Mouse (Mus musculus) midbrain, postnatal 0 days (tissue): Measurements from ENCODE around the gene Kat14. TPM values are rescaled to one million over a fixed set of nuclear protein-coding genes. Genes with fewer than 3 reads are reported as not detected.
A peak's percentile ranks its signal among the peaks of the same experiment; 100 is the strongest.

Experiments
- ATAC-seq: fragments of 200-750 bp; cut with Nextera tagmentation; 2 replicates; pipeline ENCODE4 v1.8.0; 2017; ENCODE audit warnings: moderate number of reproducible peaks, mild to moderate bottlenecking, moderate TSS enrichment, moderate library complexity; ENCODE audit not compliant: low FRiP score
- DNase-seq: peaks from one replicate; pipeline ENCODE4 v3.0.0-alpha.2; 2015; ENCODE audit warnings: low spot score
- H3K27ac ChIP-seq: fragments of 300-500 bp; sonication (generic); 2 replicates; pipeline ENCODE4 v1.5.1; 2014; ENCODE audit warnings: low read depth, mild to moderate bottlenecking, low read length, mixed read lengths
- H3K27me3 ChIP-seq: fragments of 300-500 bp; sonication (generic); 2 replicates; pipeline ENCODE4 v1.6.1; 2014; ENCODE audit warnings: low read length, control low read depth, mixed read lengths; ENCODE audit not compliant: insufficient read depth
- H3K36me3 ChIP-seq: fragments of 300-500 bp; sonication (generic); 2 replicates; pipeline ENCODE4 v1.6.1; 2014; ENCODE audit warnings: low read length, control low read depth, mixed read lengths; ENCODE audit not compliant: insufficient read depth
- H3K4me1 ChIP-seq: fragments of 300-500 bp; sonication (generic); 2 replicates; pipeline ENCODE4 v1.6.1; 2014; ENCODE audit warnings: mild to moderate bottlenecking, control low read depth, antibody characterized with exemption, low read length, mixed read lengths; ENCODE audit not compliant: insufficient read depth
- H3K4me2 ChIP-seq: fragments of 300-500 bp; sonication (generic); 2 replicates; pipeline ENCODE4 v1.6.1; 2014; ENCODE audit warnings: low read depth, mild to moderate bottlenecking, low read length, mixed read lengths; ENCODE audit not compliant: poor library complexity, severe bottlenecking
- H3K4me3 ChIP-seq: fragments of 300-500 bp; sonication (generic); 2 replicates; pipeline ENCODE4 v1.5.1; 2014; ENCODE audit warnings: low read depth, mild to moderate bottlenecking, low read length, moderate library complexity
- H3K9ac ChIP-seq: fragments of 300-500 bp; sonication (generic); replicated peaks from 2 replicates; pipeline ENCODE4 v1.6.1; 2014; ENCODE audit warnings: mild to moderate bottlenecking, low read length, moderate library complexity, mixed read lengths; ENCODE audit not compliant: poor library complexity, severe bottlenecking
- H3K9me3 ChIP-seq: fragments of 300-500 bp; sonication (generic); 2 replicates; pipeline ENCODE4 v1.6.1; 2016; ENCODE audit warnings: low read length, control low read depth
- CTCF ChIP-seq: IDR thresholded peaks from 2 replicates; pipeline ENCODE4 v1.5.1; 2016; ENCODE audit warnings: antibody characterized with exemption, mild to moderate bottlenecking
- WGBS: fragments of 180-500 bp; shearing (Covaris S2); extraction: QIAGEN DNeasy Blood & Tissue Kit; methylation state at CpG from one replicate; pipeline ENCODE4 v1.1.7; 2014; 5-methylcytosine and 5-hydroxymethylcytosine counted together
- polyA plus RNA-seq: library from polyadenylated mRNA; unstranded; fragments of >200 nt; fragmentation: Nextera tagmentation; extraction: Ambion mirVana; gene quantifications from 2 replicates; pipeline ENCODE4 v1.2.1, GENCODE M21; 2015
- total RNA-seq: library from RNA; depleted of rRNA; stranded (reverse); fragments of >200 nt; gene quantifications from 2 replicates; pipeline ENCODE4 v1.2.3, GENCODE M21; 2014

The Kat14 gene
- total and polyA plus RNA-seq, 2 experiments from 2014 or later, result 19.2 to 37.7 TPM

DNA sequence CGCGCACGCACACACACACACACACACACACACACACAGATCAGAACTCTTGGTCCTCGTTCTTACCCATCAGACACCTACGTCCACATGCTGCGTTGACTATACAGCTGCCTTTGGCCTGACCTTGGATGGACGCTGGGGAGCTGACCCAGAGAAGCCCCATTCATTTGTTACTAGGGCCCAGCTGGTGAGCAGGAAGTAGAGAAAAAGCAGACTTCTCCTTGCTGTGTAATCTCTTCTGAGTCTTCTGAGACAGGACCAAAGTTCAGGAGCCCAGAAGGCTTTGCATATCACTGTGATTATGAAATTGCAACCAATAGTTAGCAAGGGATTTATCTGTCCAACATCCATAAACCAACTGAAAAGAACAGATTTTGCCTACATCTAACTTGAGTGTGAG, 60.4 kb downstream of the Kat14 start:
- ATAC-seq (no peak), DNase-seq (no peak)
- no peak overlapping the region for H3K4me3 ChIP-seq
- no peaks in the 10 kb centered on the region for H3K27me3 ChIP-seq
- H3K4me1 ChIP-seq, result no peaks in the 10 kb centered on the region
- 85% methylated on average over 7 of the region's 7 CpGs for WGBS
- no peaks in the 10 kb centered on the region for H3K9me3 ChIP-seq
- TF ChIP-seq CTCF, result no peak
- H3K9ac ChIP-seq, result no peak overlapping the region
- H3K36me3 ChIP-seq, result no peaks in the 10 kb centered on the region
- no peak overlapping the region for H3K27ac ChIP-seq
- no peak overlapping the region for H3K4me2 ChIP-seq

GRCm38 (mm10) chr2:144431286-144431825, 62.6 kb downstream of the Kat14 start:
- no peak overlapping the region for H3K4me2 ChIP-seq
- H3K4me1 ChIP-seq, result no peaks in the 10 kb centered on the region
- H3K9me3 ChIP-seq, result no peaks in the 10 kb centered on the region
- H3K27me3 ChIP-seq, result no peaks in the 10 kb centered on the region
- no peak for ATAC-seq
- no peaks in the 10 kb centered on the region for H3K36me3 ChIP-seq
- no peak overlapping the region for H3K9ac ChIP-seq
- no peak overlapping the region for H3K4me3 ChIP-seq
- DNase-seq, result no peak
- WGBS, result 80% methylated on average over 5 of the region's 5 CpGs
- TF ChIP-seq CTCF, result no peak
- H3K27ac ChIP-seq, result no peak overlapping the region

DNA sequence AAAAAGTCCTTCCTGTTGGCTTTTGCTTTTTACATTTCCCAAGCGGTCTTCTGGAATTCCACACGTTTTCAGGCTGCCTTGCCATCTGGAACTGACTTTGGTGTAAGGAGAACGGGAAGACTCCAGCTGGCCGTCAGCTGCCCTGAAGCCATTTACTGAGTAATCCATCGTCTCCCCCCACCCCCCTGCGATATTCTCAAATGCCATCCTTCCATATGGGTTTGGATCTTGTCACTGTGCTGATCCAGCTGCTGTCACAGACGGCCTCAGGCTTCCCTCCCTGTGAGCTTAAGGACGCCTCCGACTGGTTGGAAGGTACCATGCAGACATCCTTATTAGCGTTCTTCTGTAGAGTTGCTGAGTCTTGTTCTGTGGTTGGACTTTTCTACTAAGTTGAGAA, 66.9 kb downstream of the Kat14 start:
- no peaks in the 10 kb centered on the region for H3K4me1 ChIP-seq
- ATAC-seq (no peak), DNase-seq (no peak)
- no peaks in the 10 kb centered on the region for H3K36me3 ChIP-seq
- no peak for TF ChIP-seq CTCF
- no peak overlapping the region for H3K27ac ChIP-seq
- H3K27me3 ChIP-seq, result no peaks in the 10 kb centered on the region
- 81% methylated on average over 10 of the region's 10 CpGs for WGBS
- H3K4me2 ChIP-seq, result no peak overlapping the region
- H3K9me3 ChIP-seq, result no peaks in the 10 kb centered on the region
- no peak overlapping the region for H3K4me3 ChIP-seq
- H3K9ac ChIP-seq, result no peak overlapping the region

- no peak overlapping the region for H3K27ac ChIP-seq
- no peak overlapping the region for H3K4me3 ChIP-seq
- 62% methylated on average over 4 of the region's 4 CpGs for WGBS
- no peak for ATAC-seq
- DNase-seq, result no peak
- no peaks in the 10 kb centered on the region for H3K36me3 ChIP-seq
- no peak overlapping the region for H3K4me2 ChIP-seq
- peak; percentile 27; the same call in 1 of the 2 replicates for TF ChIP-seq CTCF
- no peaks in the 10 kb centered on the region for H3K27me3 ChIP-seq
- H3K4me1 ChIP-seq, result no peaks in the 10 kb centered on the region
- no peaks in the 10 kb centered on the region for H3K9me3 ChIP-seq
- no peak overlapping the region for H3K9ac ChIP-seq
Measured at GRCm38 (mm10) chr2:144438424-144438823, 69.6 kb downstream of the Kat14 start.

DNA sequence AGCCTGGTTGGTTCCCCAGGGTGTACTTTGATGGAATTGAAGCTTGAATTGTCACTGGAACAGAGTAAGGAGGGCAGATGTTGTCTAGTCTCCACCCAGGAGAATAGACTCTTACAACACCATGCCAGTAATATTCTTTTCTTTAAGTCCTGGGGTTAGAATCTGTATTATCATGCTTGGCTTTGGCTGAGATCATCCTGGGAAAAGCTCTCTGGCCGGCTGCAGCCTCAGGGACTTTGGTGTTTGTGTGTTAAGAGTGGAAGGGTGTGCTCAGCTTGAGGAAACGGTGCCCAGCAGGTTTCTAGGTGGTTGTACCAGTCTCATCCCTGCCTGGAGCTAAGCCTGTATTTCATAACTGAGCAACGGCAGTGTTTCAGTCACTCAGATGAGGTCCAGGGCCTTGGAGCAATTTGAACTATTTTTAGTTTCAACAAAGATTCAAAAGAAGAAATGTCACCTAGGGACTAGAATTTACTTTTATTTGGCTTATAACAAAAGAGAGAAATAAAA, 70.5 kb downstream of the Kat14 start:
- 67% methylated on average over 3 of the region's 3 CpGs for WGBS
- H3K4me3 ChIP-seq, result no peak overlapping the region

GRCm38 (mm10) chr2:144441386-144441915, 72.7 kb downstream of the Kat14 start:
- TF ChIP-seq CTCF, result no peak
- Histone ChIP-seq H3K27me3 (no peaks in the 10 kb centered on the region), H3K9ac (no peak overlapping the region), H3K36me3 (no peaks in the 10 kb centered on the region), H3K4me1 (no peaks in the 10 kb centered on the region), H3K9me3 (no peaks in the 10 kb centered on the region), H3K4me3 (no peak overlapping the region), H3K27ac (no peak overlapping the region), H3K4me2 (no peak overlapping the region)
- 81% methylated on average over 11 of the region's 11 CpGs for WGBS
- ATAC-seq (no peak), DNase-seq (peak; percentile 43)

More for the DNA sequence above, 70.5 kb downstream of the Kat14 start:
- TF ChIP-seq CTCF, result no peak
- DNase-seq (no peak), ATAC-seq (no peak)
- no peaks in the 10 kb centered on the region for H3K27me3 ChIP-seq
- H3K9me3 ChIP-seq, result no peaks in the 10 kb centered on the region
- no peak overlapping the region for H3K4me2 ChIP-seq
- H3K9ac ChIP-seq, result no peak overlapping the region
- no peaks in the 10 kb centered on the region for H3K4me1 ChIP-seq
- no peaks in the 10 kb centered on the region for H3K36me3 ChIP-seq
- H3K27ac ChIP-seq, result no peak overlapping the region
